Mouse (Mus musculus) stomach, postnatal 0 days (tissue): ENCODE measurements around the gene Lmod3. TPM values are rescaled to one million over a fixed set of nuclear protein-coding genes. Genes with fewer than 3 reads are reported as not detected.

Source experiments
- ATAC-seq: fragments of 200-750 bp; cut with Nextera tagmentation; 2 replicates; pipeline ENCODE4 v1.8.0; 2017; ENCODE audit not compliant: low FRiP score, low TSS enrichment
- DNase-seq: peaks from one replicate; pipeline ENCODE4 v3.0.0-alpha.2; 2016; ENCODE audit warnings: low spot score
- H3K27ac ChIP-seq: fragments of 300-500 bp; sonication (generic); replicated peaks from 2 replicates; pipeline ENCODE4 v1.5.1; 2014; ENCODE audit warnings: mild to moderate bottlenecking, control low read depth
- H3K27me3 ChIP-seq: fragments of 300-500 bp; sonication (generic); 2 replicates; pipeline ENCODE4 v1.6.1; 2014; ENCODE audit warnings: low read length; ENCODE audit not compliant: control insufficient read depth, insufficient read depth
- H3K36me3 ChIP-seq: fragments of 300-500 bp; sonication (generic); 2 replicates; pipeline ENCODE4 v1.6.1; 2014; ENCODE audit warnings: low read length, mixed read lengths; ENCODE audit not compliant: control insufficient read depth, insufficient read depth
- H3K4me1 ChIP-seq: fragments of 300-500 bp; sonication (generic); replicated peaks from 2 replicates; pipeline ENCODE4 v1.6.1; 2014; ENCODE audit warnings: antibody characterized with exemption; ENCODE audit not compliant: control insufficient read depth, insufficient read depth
- H3K4me2 ChIP-seq: fragments of 300-500 bp; sonication (generic); replicated peaks from 2 replicates; pipeline ENCODE4 v1.6.1; 2014; ENCODE audit warnings: low read depth, mild to moderate bottlenecking, control low read depth, moderate library complexity
- H3K4me3 ChIP-seq: fragments of 300-500 bp; sonication (generic); 2 replicates; pipeline ENCODE4 v1.5.1; 2014; ENCODE audit warnings: low read depth, low read length, control low read depth
- H3K9ac ChIP-seq: fragments of 300-500 bp; sonication (generic); 2 replicates; pipeline ENCODE4 v1.6.1; 2014; ENCODE audit warnings: mild to moderate bottlenecking, low read length, control low read depth, mixed read lengths
- H3K9me3 ChIP-seq: fragments of 300-500 bp; sonication (generic); 2 replicates; pipeline ENCODE4 v1.6.1; 2016; ENCODE audit warnings: low read length; ENCODE audit not compliant: control insufficient read depth
- CTCF ChIP-seq: IDR thresholded peaks from 2 replicates; pipeline ENCODE4 v1.5.1; 2016; ENCODE audit warnings: antibody characterized with exemption, low read depth, mild to moderate bottlenecking, moderate library complexity
- EP300 ChIP-seq: optimal IDR thresholded peaks from 2 replicates; pipeline ENCODE3; 2016; ENCODE audit warnings: antibody characterized with exemption
- WGBS: fragments of 180-500 bp; shearing (Covaris S2); extraction: QIAGEN DNeasy Blood & Tissue Kit; methylation state at CpG from one replicate; pipeline ENCODE4 v1.1.7; 2014; 5-methylcytosine and 5-hydroxymethylcytosine counted together
- polyA plus RNA-seq: library from polyadenylated mRNA; unstranded; fragments of >200 nt; fragmentation: Nextera tagmentation; extraction: Ambion mirVana; gene quantifications from 2 replicates; pipeline ENCODE4 v1.2.1, GENCODE M21; 2015

Gene Lmod3
- polyA plus RNA-seq, 1 experiment from 2014 or later: 0.27 TPM

- DNase-seq (no peak), ATAC-seq (no peak)
- H3K4me3 ChIP-seq: no peak overlapping the region
- peak overlapping the region; percentile 82 for H3K27ac ChIP-seq
- 88% methylated on average over 9 of the region's 9 CpGs for WGBS
- H3K27me3 ChIP-seq: no peaks in the 10 kb centered on the region
- peaks cover 14% of the 10 kb centered on the region; the same call in 1 of the 2 replicates for H3K4me1 ChIP-seq
- no peak overlapping the region for H3K4me2 ChIP-seq
- H3K9ac ChIP-seq: no peak overlapping the region
- H3K9me3 ChIP-seq: no peaks in the 10 kb centered on the region
- TF ChIP-seq EP300: no peak
- peaks cover 9% of the 10 kb centered on the region for H3K36me3 ChIP-seq
Measured at GRCm38 (mm10) chr6:97295416-97295815, 42.9 kb upstream of the Lmod3 start.

GRCm38 (mm10) chr6:97293667-97294569 is 41.4 kb upstream of the Lmod3 start:
- H3K27ac ChIP-seq: peak overlapping the region; percentile 82
- H3K9me3 ChIP-seq: no peaks in the 10 kb centered on the region
- peaks cover 14% of the 10 kb centered on the region; the same call in 1 of the 2 replicates for H3K4me1 ChIP-seq
- no peak overlapping the region for H3K4me2 ChIP-seq
- peak; percentile 89 for ATAC-seq
- peak; percentile 66 for DNase-seq
- H3K4me3 ChIP-seq: no peak overlapping the region
- no peak overlapping the region for H3K9ac ChIP-seq
- 58% methylated on average over 12 of the region's 12 CpGs for WGBS
- no peak for TF ChIP-seq EP300
- no peaks in the 10 kb centered on the region for H3K27me3 ChIP-seq
- peaks cover 9% of the 10 kb centered on the region for H3K36me3 ChIP-seq

GRCm38 (mm10) chr6:97292894-97293293 is 40.3 kb upstream of the Lmod3 start:
- no peak for TF ChIP-seq EP300
- TF ChIP-seq CTCF: no peak
- no peak for DNase-seq
- no peak overlapping the region for H3K4me2 ChIP-seq
- no peak overlapping the region for H3K9ac ChIP-seq
- no peak for ATAC-seq
- H3K36me3 ChIP-seq: peaks cover 10% of the 10 kb centered on the region
- H3K27me3 ChIP-seq: no peaks in the 10 kb centered on the region
- peaks cover 14% of the 10 kb centered on the region; the same call in 1 of the 2 replicates for H3K4me1 ChIP-seq
- H3K9me3 ChIP-seq: no peaks in the 10 kb centered on the region
- no peak overlapping the region for H3K4me3 ChIP-seq
- peak overlapping the region; percentile 82 for H3K27ac ChIP-seq
- 48% methylated on average over 5 of the region's 5 CpGs for WGBS

- Histone ChIP-seq H3K27ac (peak overlapping the region; percentile 82), H3K4me1 (peaks cover 14% of the 10 kb centered on the region; the same call in 1 of the 2 replicates), H3K9ac (no peak overlapping the region), H3K36me3 (peaks cover 12% of the 10 kb centered on the region), H3K27me3 (no peaks in the 10 kb centered on the region), H3K4me3 (no peak overlapping the region), H3K4me2 (no peak overlapping the region), H3K9me3 (no peaks in the 10 kb centered on the region)
- WGBS: 89% methylated on average over 3 of the region's 3 CpGs
- TF ChIP-seq EP300: no peak
- no peak for TF ChIP-seq CTCF
- no peak for DNase-seq
- ATAC-seq: no peak
Measured at GRCm38 (mm10) chr6:97292096-97292495, 39.5 kb upstream of the Lmod3 start.

- Histone ChIP-seq H3K27me3 (no peaks in the 10 kb centered on the region), H3K4me2 (peak overlapping the region; percentile 20; the same call in 1 of the 2 replicates), H3K27ac (peak overlapping the region; percentile 82; the same call in 1 of the 2 replicates), H3K9me3 (no peaks in the 10 kb centered on the region), H3K4me1 (peaks cover 14% of the 10 kb centered on the region; the same call in 1 of the 2 replicates), H3K9ac (no peak overlapping the region), H3K4me3 (no peak overlapping the region), H3K36me3 (peaks cover 12% of the 10 kb centered on the region)
- ATAC-seq: no peak
- DNase-seq: no peak
- TF ChIP-seq CTCF (no peak), EP300 (no peak)
- 57% methylated on average over 21 of the region's 21 CpGs for WGBS
Measured at GRCm38 (mm10) chr6:97291159-97291908, 38.8 kb upstream of the Lmod3 start.
